Mouse (Mus musculus): ENCODE measurements at regions not wholly inside any gene's neighbourhood (a gene's known extent, or its start where the extent isn't known, plus 50 kb on each side); places are given as distances from the start of the nearest gene placed in this dataset.

DNA sequence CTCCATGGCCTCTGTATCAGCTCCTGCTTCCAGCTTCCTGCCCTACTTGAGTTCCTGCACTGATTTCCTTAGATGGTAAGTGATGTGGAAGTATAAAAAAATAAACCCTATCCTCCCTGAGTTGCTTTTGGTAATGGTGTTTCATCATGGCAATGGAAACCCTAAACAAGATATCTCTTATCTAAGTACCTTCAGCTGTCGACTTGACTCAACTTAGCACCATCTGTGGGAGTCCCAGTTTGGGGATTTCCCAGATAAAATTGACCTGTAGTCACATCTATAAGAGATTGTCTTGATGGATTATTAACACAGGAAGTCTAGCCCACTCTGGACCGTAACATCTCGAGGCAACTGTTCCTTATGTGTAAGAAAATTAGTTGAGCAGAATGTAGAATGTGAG, 570.2 kb upstream of the Gm10306 start:
- Histone ChIP-seq H3K27me3 (ENCODE audit: control insufficient read depth, insufficient read depth, low read length) (no peaks in the 10 kb centered on the region), H3K4me1 (ENCODE audit: control insufficient read depth, insufficient read depth, low read length) (no peaks in the 10 kb centered on the region), H3K9ac (ENCODE audit: low read length) (no peak overlapping the region), H3K4me2 (ENCODE audit: low read depth, severe bottlenecking) (no peak overlapping the region), H3K9me3 (ENCODE audit: control insufficient read depth, low read length) (no peaks in the 10 kb centered on the region), H3K4me3 (ENCODE audit: low read depth, low read length) (no peak overlapping the region), H3K27ac (replicated peaks; ENCODE audit: low read depth, low read length) (no peak overlapping the region), H3K36me3 (ENCODE audit: control insufficient read depth, insufficient read depth, low read length) (no peaks in the 10 kb centered on the region)
- no peak for DNase-seq (ENCODE audit: low spot score)
- no peak for ATAC-seq (ENCODE audit: insufficient number of reproducible peaks, low FRiP score, low TSS enrichment, low read depth)
- whole genome bisulfite sequencing = 85% methylated on average over 3 of the region's 3 CpGs

DNA sequence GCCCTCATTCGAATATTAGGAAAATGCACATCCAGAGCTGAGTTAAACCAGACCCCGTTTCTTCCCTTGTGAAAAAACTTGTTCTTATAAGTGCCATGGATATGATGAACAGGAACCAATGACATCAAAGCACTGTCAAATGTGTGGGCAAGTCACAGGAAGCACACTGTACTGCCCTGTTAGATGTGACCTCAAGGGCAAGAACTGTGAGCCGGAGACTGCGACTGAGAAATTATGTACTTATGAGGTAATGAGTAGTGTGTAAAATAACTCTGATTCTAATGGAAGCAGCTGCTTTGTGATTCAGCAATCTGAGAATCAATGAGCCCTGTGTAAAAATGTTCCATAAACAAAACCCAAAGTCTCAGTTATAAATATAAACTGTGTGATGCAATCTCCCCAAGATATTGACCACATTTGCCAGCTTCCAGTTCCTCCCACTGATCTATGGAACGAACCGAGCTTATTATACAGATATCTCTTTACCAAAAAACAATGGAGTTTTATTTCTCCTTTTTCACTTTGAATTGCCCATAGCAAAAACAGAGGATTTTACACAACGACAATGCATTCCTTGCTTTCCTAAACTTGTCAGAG, 566.0 kb upstream of the Gm10306 start:
- WGBS = 74% methylated on average over 7 of the region's 7 CpGs
- no peak for ATAC-seq (ENCODE audit: insufficient number of reproducible peaks, low FRiP score, low TSS enrichment, low read depth)
- H3K4me1 ChIP-seq (ENCODE audit: control insufficient read depth, insufficient read depth, low read length) = no peaks in the 10 kb centered on the region

DNA sequence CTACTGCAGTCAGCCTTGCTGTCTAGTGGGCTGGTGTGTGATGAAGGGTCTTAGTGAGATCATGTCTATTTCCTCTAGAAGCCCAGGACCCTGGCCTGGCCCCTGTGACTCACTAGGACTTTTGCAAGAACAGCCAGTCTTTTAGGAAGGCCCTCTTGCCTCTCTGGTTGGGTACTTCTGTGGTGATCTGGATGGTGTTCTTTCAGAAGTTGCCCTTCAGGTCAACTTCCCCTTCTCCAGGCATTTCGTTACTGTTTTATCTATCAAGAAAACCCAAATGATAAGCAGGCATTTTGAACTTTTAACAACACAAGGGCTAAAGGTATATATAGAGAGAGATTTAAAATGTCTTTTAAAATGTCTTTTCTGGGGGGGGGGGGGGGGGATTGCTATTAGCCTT, 550.5 kb upstream of the Gm10306 start:
- no peaks in the 10 kb centered on the region for H3K27me3 ChIP-seq (ENCODE audit: control insufficient read depth, insufficient read depth, low read length)
- no peaks in the 10 kb centered on the region for H3K36me3 ChIP-seq (ENCODE audit: control insufficient read depth, insufficient read depth, low read length)
- H3K4me3 ChIP-seq (ENCODE audit: low read depth, low read length) = no peak overlapping the region
- H3K9me3 ChIP-seq (ENCODE audit: control insufficient read depth, low read length) = no peaks in the 10 kb centered on the region
- H3K27ac ChIP-seq (replicated peaks; ENCODE audit: low read depth, low read length) = no peak overlapping the region
- ATAC-seq (ENCODE audit: insufficient number of reproducible peaks, low FRiP score, low TSS enrichment, low read depth) (no peak), DNase-seq (ENCODE audit: low spot score) (no peak)
- no peak overlapping the region for H3K9ac ChIP-seq (ENCODE audit: low read length)
- H3K4me1 ChIP-seq (ENCODE audit: control insufficient read depth, insufficient read depth, low read length) = no peaks in the 10 kb centered on the region
- H3K4me2 ChIP-seq (ENCODE audit: low read depth, severe bottlenecking) = no peak overlapping the region
- 89% methylated on average over 1 of the region's 1 CpGs for WGBS

More for the DNA sequence above, 566.0 kb upstream of the Gm10306 start:
- H3K9ac ChIP-seq (ENCODE audit: low read length) = no peak overlapping the region
- no peak for DNase-seq (ENCODE audit: low spot score)
- H3K27me3 ChIP-seq (ENCODE audit: control insufficient read depth, insufficient read depth, low read length) = no peaks in the 10 kb centered on the region
- no peaks in the 10 kb centered on the region for H3K36me3 ChIP-seq (ENCODE audit: control insufficient read depth, insufficient read depth, low read length)
- no peak overlapping the region for H3K4me2 ChIP-seq (ENCODE audit: low read depth, severe bottlenecking)
- H3K9me3 ChIP-seq (ENCODE audit: control insufficient read depth, low read length) = no peaks in the 10 kb centered on the region
- no peak overlapping the region for H3K4me3 ChIP-seq (ENCODE audit: low read depth, low read length)
- H3K27ac ChIP-seq (replicated peaks; ENCODE audit: low read depth, low read length) = no peak overlapping the region

DNA sequence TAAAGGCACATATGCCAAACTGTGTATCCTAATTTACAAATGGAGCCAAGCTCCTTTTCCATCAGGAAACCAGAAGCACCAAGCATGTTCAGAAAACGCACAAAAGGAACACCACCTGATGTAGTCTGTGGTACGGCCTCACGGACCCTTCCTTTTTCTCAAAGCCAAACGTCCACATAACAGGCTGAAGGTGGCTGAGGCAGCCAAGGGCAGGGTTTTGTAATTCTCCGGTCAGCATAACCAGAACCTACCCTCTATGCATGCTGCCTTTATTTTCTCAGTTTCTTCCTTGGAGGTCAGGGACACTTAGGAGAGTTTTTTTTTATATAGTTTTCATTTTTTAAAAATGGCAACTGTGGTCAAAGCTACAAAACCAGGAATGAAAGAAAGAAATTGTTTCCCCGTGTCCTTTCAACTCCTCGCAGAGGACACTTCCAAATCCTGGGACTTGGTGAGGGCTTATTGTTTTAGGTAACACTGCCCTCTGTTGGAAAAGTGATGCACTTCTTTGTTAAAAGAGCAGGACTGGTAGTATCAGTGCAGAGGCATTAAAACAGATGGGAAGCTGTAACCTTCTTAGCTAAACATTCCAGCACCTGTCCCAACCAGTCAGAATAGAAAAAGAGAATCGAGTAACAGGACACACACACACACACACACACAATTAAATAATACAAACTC, 549.1 kb upstream of the Gm10306 start:
- Histone ChIP-seq H3K9me3 (ENCODE audit: control insufficient read depth, low read length) (no peaks in the 10 kb centered on the region), H3K27ac (replicated peaks; ENCODE audit: low read depth, low read length) (no peak overlapping the region), H3K4me3 (ENCODE audit: low read depth, low read length) (no peak overlapping the region), H3K36me3 (ENCODE audit: control insufficient read depth, insufficient read depth, low read length) (no peaks in the 10 kb centered on the region), H3K4me2 (ENCODE audit: low read depth, severe bottlenecking) (no peak overlapping the region), H3K4me1 (ENCODE audit: control insufficient read depth, insufficient read depth, low read length) (no peaks in the 10 kb centered on the region), H3K27me3 (ENCODE audit: control insufficient read depth, insufficient read depth, low read length) (no peaks in the 10 kb centered on the region), H3K9ac (ENCODE audit: low read length) (no peak overlapping the region)
- no peak for DNase-seq (ENCODE audit: low spot score)
- 59% methylated on average over 8 of the region's 8 CpGs for WGBS
- ATAC-seq (ENCODE audit: insufficient number of reproducible peaks, low FRiP score, low TSS enrichment, low read depth) = peak; percentile 82; the same call in 1 of the 2 replicates

DNA sequence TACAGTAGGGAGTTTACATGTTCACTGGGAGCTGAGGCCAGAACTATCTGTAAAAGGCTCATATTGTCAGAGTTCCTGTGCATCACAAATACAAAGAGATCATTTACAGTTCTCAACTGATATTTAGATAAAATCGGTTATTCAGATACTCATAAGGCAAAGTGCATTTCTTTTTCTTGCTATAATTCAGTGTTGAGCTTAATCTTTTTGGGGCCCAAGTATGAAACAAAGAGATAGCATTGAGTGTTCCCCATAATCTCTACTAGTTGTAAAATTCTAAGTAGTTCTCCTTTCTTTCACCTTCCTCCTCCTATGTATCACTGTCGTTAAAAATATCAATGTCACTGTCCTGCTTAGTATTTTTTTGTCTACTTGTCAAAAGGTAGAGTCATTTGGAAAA, 540.6 kb upstream of the Gm10306 start:
- DNase-seq (ENCODE audit: low spot score) = no peak
- Histone ChIP-seq H3K4me3 (ENCODE audit: low read depth, low read length) (no peak overlapping the region), H3K4me2 (ENCODE audit: low read depth, severe bottlenecking) (no peak overlapping the region), H3K9me3 (ENCODE audit: control insufficient read depth, low read length) (no peaks in the 10 kb centered on the region), H3K27ac (replicated peaks; ENCODE audit: low read depth, low read length) (no peak overlapping the region), H3K27me3 (ENCODE audit: control insufficient read depth, insufficient read depth, low read length) (no peaks in the 10 kb centered on the region), H3K36me3 (ENCODE audit: control insufficient read depth, insufficient read depth, low read length) (no peaks in the 10 kb centered on the region), H3K9ac (ENCODE audit: low read length) (no peak overlapping the region), H3K4me1 (ENCODE audit: control insufficient read depth, insufficient read depth, low read length) (no peaks in the 10 kb centered on the region)
- no peak for ATAC-seq (ENCODE audit: insufficient number of reproducible peaks, low FRiP score, low TSS enrichment, low read depth)
- WGBS = 89% methylated on average over 2 of the region's 2 CpGs

DNA sequence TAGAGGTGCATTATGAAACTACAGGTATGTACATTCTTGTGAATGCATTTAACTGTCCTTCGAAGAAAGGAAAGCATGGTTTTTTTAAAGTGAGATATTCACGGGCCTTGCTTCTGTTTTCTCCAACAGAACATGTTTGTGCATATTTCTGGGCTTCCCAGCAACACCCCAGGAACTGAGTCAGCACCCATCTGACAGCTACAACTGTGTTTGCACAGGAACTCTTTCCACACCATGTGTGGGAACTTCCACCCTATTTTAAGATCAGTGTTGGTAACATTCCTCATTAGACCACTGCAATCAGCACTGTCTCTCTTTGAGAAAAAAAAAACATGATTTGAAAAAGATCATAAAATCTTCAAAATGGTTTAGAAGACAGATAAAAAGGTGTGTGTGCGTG, 538.6 kb upstream of the Gm10306 start:
- H3K27me3 ChIP-seq (ENCODE audit: control insufficient read depth, insufficient read depth, low read length) = no peaks in the 10 kb centered on the region
- H3K4me1 ChIP-seq (ENCODE audit: control insufficient read depth, insufficient read depth, low read length) = no peaks in the 10 kb centered on the region
- H3K27ac ChIP-seq (replicated peaks; ENCODE audit: low read depth, low read length) = no peak overlapping the region
- no peak overlapping the region for H3K4me3 ChIP-seq (ENCODE audit: low read depth, low read length)
- H3K9me3 ChIP-seq (ENCODE audit: control insufficient read depth, low read length) = no peaks in the 10 kb centered on the region
- 84% methylated on average over 3 of the region's 3 CpGs for WGBS
- ATAC-seq (ENCODE audit: insufficient number of reproducible peaks, low FRiP score, low TSS enrichment, low read depth) (no peak), DNase-seq (ENCODE audit: low spot score) (no peak)
- H3K4me2 ChIP-seq (ENCODE audit: low read depth, severe bottlenecking) = no peak overlapping the region
- no peaks in the 10 kb centered on the region for H3K36me3 ChIP-seq (ENCODE audit: control insufficient read depth, insufficient read depth, low read length)
- no peak overlapping the region for H3K9ac ChIP-seq (ENCODE audit: low read length)

DNA sequence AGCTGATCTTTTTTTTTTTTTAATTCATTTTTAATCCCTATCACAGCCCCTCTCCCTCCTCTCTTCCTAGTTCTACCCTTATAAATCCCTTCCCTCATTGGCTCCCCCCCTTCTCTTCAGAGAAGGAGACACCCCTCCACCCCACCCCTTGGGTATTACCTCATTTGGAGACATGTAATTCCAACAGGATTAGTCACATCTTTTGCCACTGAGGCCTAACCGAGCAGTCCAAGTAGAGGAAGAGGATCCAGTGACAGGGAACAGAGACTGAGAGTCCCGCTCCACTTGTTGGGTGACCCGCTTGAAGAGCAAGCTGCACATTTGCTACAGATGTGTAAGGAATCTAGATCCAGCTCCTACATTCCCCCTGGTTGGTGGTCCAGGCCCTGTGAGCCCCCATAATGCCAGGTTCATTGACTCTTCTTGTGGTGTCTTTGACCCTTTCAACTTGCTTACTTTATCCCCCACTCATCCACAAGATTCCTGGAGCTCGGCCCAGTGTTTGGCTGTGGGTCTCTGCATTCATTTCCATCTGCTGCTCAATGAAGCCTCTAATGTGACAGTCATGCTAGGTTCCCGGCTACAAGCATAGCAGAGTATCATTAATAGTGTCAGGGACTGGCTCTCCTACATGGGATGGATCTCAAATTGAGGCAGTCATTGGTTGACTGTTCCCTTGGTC, 506.6 kb upstream of the Gm10306 start:
- Histone ChIP-seq H3K27ac (replicated peaks; ENCODE audit: low read depth, low read length) (no peak overlapping the region), H3K9me3 (ENCODE audit: control insufficient read depth, low read length) (no peaks in the 10 kb centered on the region), H3K27me3 (ENCODE audit: control insufficient read depth, insufficient read depth, low read length) (no peaks in the 10 kb centered on the region), H3K9ac (ENCODE audit: low read length) (no peak overlapping the region), H3K4me2 (ENCODE audit: low read depth, severe bottlenecking) (no peak overlapping the region), H3K4me1 (ENCODE audit: control insufficient read depth, insufficient read depth, low read length) (no peaks in the 10 kb centered on the region), H3K4me3 (ENCODE audit: low read depth, low read length) (no peak overlapping the region), H3K36me3 (ENCODE audit: control insufficient read depth, insufficient read depth, low read length) (no peaks in the 10 kb centered on the region)
- 89% methylated on average over 5 of the region's 5 CpGs for WGBS
- ATAC-seq (ENCODE audit: insufficient number of reproducible peaks, low FRiP score, low TSS enrichment, low read depth) (no peak), DNase-seq (ENCODE audit: low spot score) (no peak)

DNA sequence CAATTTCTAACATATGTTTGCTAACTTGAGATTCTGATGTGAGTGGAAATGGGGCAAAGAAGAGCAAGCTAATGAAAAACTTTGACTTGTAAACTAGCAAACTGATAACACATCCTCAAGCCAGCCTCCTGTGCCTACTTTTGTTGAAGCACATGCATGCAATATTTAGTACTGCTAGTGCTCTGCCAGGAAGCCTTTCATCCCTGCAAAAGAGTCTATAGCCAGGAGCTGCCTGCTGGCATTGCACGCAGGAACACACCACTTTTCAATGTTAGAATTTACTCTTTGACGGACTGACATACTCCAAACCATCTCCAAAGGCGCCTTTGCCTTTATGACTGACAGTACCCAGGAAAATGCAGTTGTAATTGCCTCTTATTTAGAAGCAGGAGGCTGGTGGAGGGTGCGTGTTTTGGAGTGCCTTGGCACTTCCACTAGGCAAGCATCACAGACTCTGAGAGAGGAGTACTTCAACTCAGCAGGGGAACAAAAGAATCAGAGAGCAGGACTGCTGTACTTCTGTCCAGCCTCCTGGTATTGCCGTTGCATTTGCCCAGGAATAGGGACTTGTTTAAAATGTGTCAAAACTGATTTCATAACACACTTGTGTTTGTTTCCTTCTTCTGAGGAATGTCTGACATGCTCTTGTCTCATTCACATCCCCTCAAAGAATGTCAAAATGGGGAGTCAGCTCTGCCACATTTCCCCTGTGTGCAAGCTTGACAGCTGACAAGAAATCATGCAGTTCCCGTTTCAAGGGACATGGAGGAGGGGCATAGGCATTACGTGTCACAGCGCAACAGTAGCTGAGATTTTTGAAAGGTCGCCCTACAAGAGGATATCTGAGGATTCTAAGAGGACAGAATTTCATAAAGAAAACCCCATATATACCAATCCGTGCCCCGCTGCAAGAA, 503.8 kb upstream of the Gm10306 start:
- Histone ChIP-seq H3K4me1 (ENCODE audit: control insufficient read depth, insufficient read depth, low read length) (no peaks in the 10 kb centered on the region), H3K36me3 (ENCODE audit: control insufficient read depth, insufficient read depth, low read length) (no peaks in the 10 kb centered on the region), H3K9ac (ENCODE audit: low read length) (no peak overlapping the region), H3K4me2 (ENCODE audit: low read depth, severe bottlenecking) (no peak overlapping the region), H3K27me3 (ENCODE audit: control insufficient read depth, insufficient read depth, low read length) (no peaks in the 10 kb centered on the region), H3K9me3 (ENCODE audit: control insufficient read depth, low read length) (no peaks in the 10 kb centered on the region), H3K4me3 (ENCODE audit: low read depth, low read length) (no peak overlapping the region), H3K27ac (replicated peaks; ENCODE audit: low read depth, low read length) (no peak overlapping the region)
- WGBS = 82% methylated on average over 11 of the region's 11 CpGs
- DNase-seq (ENCODE audit: low spot score) (no peak), ATAC-seq (ENCODE audit: insufficient number of reproducible peaks, low FRiP score, low TSS enrichment, low read depth) (no peak)

All from limb, embryonic 11.5 days (tissue).